Mouse (Mus musculus): ENCODE results near the gene Prss54.
"Not testable (repeated sequence)": the region's sequence is repeated elsewhere in the genome, so short reads cannot be mapped to it uniquely, and the experiment has no call there.

The Prss54 gene

DNA sequence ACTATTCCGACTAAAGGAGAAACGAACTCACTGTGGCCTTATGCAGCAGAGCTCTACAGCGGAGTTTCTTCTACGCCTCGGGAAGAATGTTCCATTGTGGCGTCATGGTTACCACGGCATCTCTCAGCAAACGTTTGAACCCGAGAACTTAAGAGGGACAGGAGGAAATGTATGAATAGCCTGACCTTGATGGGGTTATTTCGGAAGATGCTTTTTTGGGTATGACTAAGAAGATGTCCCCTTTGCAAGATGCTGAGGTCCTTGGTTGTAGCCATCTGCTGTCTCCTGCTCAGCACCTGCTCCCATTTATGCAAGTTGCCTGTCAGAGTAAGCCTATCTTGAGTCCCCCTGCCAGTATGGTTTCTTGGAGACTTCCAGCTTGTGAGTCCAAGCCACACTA is at the start of gene Prss54:
Prss54 (minus strand) TSS at position 101 of the 400 bp plus-strand sequence.
- DNase-seq (ENCODE audit: low read depth, low spot score), result no peak

DNA sequence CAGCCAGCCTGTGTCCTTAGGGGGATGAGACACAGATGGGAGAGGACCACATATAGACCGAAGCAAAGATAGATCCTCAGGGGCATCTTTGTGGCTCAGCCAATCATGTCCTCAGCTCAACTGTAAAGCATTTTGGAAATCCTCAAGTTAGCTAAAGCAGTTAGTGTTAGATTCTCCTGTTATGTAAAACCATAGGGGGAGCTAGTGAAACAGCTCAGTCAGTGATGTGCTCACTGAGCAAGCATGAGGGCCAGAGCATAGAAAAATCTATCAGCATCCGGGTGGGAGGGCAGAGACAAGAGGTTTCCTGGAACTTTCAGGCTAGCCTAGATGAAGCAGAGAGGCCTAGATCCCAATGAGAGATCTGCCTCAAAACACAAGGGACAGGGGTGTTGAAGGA is 48.7 kb upstream of the Prss54 start:
- no peak for DNase-seq (ENCODE audit: low read depth, low spot score)

GRCm38 (mm10) chr8:95620046-95620445 is 43.9 kb upstream of the Prss54 start:
- no peak for DNase-seq (ENCODE audit: low read depth, low spot score)

DNA sequence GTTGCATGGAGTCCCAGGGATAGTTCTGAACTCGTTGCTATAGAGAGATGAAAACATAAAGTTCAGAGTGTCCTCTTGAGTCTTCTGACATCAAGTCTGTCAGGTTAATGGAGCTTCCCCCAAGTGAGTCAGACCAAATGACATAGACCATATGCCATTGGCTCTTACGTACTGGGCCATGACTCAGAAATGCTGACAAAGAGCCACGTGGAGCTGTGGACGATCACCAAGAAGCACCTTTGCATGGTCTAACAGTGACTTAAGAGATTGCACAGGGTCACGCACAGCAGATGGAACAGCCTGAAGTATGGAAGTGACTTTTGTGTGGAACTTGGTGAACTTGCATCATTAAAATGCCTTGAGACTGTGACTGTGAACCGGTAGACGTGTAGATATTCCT is 40.2 kb upstream of the Prss54 start:
- DNase-seq (ENCODE audit: low read depth, low spot score), result no peak

DNA sequence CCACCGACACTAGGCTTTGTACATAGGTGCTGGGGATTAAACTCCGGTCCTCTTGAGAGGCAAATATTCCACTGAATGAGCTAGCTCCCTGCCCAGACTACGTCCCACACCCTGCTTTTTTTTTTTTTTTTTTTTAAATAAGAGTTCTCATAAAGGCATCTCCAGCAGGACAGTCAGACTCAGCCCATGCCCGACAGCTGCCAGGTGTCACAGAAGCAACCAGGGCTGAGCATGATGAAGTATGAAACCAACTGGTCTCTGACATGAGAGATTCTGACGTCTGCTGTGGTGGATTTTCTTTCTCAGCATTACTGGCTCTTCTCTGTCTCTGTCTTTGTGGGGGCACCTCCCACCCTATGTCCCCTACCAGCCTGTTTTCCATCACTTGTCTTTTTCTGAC is 35.6 kb upstream of the Prss54 start:
- no peak for DNase-seq (ENCODE audit: low read depth, low spot score)

DNA sequence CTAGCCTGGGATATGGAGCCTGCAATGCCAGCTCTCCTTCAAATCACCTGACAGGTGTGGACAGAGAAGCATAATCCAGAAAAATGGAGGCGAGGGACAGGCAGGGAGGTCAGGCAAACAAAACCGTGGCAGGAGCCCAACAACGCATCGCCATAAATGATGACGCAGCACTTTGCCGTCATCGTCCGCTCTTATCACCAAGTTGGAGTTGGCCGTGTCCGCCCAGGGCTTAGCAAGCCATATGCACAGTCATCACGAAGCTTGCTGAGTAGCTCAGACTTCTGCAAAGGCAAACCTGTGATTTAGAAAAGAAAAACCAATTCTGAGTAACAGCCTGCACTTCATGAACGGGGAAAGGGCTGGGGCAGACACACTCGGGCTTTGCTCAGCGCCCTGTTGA is 34.6 kb upstream of the Prss54 start:
- no peak for DNase-seq (ENCODE audit: low read depth, low spot score)

GRCm38 (mm10) chr8:95609406-95609805 is 33.3 kb upstream of the Prss54 start:
- DNase-seq (ENCODE audit: low read depth, low spot score), result no peak

GRCm38 (mm10) chr8:95607210-95607609 is 31.1 kb upstream of the Prss54 start:
- DNase-seq (ENCODE audit: low read depth, low spot score), result no peak

DNA sequence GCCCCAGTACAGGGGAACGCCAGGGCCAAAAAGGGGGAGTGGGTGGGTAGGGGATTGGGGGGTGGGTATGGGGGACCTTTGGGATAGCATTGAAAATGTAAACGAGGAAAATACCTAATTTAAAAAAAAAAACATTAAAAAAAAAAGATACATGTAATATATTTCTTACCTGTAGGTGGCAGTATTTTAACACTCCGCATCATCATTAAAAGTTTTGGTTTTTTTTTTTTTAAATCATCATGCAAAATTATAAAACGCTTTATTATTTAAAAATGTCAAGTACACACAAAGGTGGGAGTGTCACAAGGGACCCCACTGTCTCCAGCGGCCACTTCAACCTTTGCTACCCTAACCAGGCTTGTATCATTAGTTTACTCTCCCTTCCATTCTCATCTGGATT is 30.4 kb upstream of the Prss54 start:
- DNase-seq (ENCODE audit: low read depth, low spot score), result not testable (repeated sequence)

GRCm38 (mm10) chr8:95602168-95602567 is 26.0 kb upstream of the Prss54 start:
- DNase-seq (ENCODE audit: low read depth, low spot score), result no peak

DNA sequence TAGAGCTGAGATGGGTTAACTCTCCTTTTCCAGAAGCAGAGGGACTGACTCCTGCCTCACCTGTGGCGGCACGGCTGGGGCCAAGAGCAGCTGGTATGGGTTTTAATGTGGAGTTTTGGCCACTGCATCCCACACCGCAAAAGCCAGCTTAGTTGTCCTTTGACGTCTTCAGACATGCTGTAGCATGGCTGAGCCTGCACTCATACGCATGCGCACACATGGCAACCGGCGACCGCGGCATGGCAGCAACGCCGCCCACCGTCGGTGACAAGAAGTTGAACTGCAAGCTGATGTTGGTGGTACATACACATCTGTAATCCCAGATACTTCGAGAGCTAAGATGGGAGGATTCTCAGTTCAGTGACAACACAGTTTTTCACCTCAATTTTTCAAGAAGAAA is 25.2 kb upstream of the Prss54 start:
- no peak for DNase-seq (ENCODE audit: low read depth, low spot score)

- peak; percentile 42 for DNase-seq (ENCODE audit: low read depth, low spot score)
Measured at GRCm38 (mm10) chr8:95599861-95600260, 23.7 kb upstream of the Prss54 start.

- no peak for DNase-seq (ENCODE audit: low read depth, low spot score)
Measured at GRCm38 (mm10) chr8:95596841-95597241, 20.7 kb upstream of the Prss54 start.

DNA sequence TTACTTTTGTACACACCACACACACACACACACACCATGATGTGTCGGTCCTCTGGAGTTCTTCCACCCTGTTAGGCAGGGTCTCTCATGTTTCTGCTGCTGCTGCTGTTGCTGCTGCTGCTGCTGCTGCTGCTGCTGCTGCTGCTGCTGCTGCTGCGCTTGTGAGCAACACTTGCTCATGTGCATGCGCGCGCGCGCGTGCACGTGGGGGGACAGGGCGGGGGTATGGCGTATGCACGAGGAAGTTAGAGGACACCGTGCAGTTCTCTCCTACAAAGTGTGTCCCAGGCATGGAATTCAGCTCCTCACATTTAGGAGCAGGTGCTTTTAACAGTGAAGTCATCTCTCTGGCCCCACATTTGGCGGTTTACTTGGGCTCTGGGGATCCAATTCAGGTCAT is 19.0 kb upstream of the Prss54 start:
- no peak for DNase-seq (ENCODE audit: low read depth, low spot score)

DNA sequence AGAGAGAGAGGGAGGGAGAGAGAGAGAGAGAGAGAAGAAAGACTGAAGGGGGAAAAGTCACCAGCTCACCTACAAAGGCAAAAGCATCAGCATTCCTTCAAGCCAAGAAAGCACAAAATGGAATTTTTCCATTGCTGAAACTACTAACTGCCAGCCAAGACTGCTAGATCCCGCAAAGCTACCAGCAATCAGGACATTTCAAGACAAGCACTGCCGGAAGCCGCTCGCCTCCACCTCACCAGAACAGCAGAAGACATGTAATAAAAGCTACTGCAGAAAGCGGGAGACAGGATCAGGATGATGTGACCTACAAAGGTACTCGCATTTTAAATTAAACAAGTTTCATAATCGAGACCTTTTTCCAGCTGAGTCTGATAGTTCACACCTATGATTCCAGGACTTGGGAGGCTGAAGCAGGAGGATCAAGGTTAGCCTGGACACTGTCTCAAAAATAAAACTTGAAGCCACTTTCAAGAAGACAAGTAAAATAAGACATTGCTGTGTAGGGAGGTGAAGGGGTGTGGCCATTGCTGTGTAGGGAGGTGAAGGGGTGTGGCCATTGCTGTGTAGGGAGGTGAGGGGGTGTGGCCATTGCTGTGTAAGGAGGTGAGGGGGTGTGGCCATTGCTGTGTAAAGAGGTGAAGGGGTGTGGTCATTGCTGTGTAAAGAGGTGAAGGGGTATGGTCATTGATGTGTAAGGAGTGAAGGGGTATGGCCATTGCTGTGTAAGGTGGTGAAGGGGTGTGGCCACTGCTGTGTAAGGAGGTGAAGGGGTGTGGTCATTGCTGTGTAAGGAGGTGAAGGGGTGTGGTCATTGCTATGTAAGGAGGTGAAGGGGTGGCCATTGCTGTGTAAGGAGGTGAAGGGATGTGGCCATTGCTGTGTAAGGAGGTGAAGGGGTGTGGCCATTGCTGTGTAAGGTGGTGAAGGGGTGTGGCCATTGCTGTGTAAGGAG is 17.6 kb upstream of the Prss54 start:
- no peak for DNase-seq (ENCODE audit: low read depth, low spot score)

DNA sequence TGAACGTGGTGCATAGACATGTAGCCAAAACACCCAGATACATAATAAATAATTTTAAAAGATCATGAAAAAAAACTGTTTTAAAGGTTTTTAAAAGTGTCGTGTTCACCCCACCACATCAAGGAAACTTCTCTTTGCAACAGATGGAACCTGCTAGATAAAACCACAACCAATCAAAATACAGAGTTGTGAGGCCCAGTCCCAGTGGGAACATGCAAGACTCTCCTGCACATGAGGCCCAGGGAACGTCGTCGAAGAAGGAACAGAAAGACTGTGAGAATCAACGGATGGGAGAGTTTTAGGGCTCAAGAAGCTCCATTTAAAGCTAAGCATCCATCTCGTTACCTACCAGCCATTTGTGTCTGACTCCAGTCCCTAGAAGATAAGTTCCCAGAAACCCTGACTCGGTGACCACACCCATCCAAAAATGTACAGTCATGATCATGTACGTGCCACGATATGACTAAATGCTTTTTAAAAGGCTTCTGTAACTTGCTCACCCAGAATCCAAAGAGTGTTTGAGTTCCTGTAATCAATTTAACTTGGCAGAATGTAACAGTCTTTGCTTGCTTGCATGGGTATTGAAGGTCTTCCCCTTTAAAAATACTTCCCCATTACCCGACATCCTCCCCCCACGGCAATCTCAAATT is 16.1 kb upstream of the Prss54 start:
- DNase-seq (ENCODE audit: low read depth, low spot score), result no peak

- no peak for DNase-seq (ENCODE audit: low read depth, low spot score)
Measured at GRCm38 (mm10) chr8:95590539-95590938, 14.4 kb upstream of the Prss54 start.

GRCm38 (mm10) chr8:95589282-95589681 is 13.1 kb upstream of the Prss54 start:
- no peak for DNase-seq (ENCODE audit: low read depth, low spot score)

- no peak for DNase-seq (ENCODE audit: low read depth, low spot score)
Measured at GRCm38 (mm10) chr8:95587339-95587738, 11.2 kb upstream of the Prss54 start.

DNA sequence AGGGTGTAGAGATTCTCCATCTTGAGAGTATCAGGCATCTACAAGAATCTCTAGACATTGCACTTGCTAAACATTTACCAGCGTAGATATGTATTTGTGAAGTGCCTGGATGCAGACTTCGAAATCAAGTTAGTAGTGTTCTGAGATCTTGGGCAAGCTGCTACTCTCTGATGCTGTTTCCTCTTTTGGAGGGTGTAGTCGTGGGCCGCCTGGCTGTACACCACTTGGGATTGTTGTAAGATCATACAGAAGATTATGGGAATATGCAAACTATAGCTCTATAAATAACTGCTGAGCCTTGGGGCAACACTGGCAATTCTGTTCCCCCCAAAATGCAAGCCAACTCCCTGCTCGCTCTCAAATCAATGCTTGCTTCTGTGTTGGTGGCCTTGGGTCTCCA is 3.0 kb downstream of the Prss54 start:
- DNase-seq (ENCODE audit: low read depth, low spot score), result no peak

- DNase-seq (ENCODE audit: low read depth, low spot score), result no peak
Measured at GRCm38 (mm10) chr8:95566809-95567208, 9.3 kb downstream of the Prss54 start.

GRCm38 (mm10) chr8:95566217-95566616 is 9.9 kb downstream of the Prss54 start:
- no peak for DNase-seq (ENCODE audit: low read depth, low spot score)

DNA sequence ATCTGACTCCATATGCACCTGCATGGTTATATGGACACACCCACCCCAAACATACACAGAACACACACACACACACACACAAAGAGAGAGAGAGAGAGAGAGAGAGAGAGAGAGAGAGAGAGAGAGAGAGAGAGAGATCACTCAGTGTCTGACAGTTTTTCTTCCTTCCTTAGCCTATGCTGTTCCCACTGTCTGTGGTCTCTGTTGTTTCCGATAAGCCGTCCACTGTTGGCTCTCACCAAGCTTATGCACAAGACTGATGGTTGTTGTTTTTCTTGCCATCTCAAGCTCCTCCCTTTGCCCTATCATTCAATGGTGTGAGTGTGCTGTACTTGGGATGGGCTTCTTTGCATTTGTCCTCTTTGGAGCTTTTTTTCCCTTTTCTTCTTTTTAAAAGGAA is 20.2 kb downstream of the Prss54 start:
- no peak for DNase-seq (ENCODE audit: low read depth, low spot score)
